Mouse (Mus musculus) intestine, embryonic 15.5 days (tissue): ENCODE data around the gene Wdr81. TPM values are rescaled to one million over a fixed set of nuclear protein-coding genes. Genes with fewer than 3 reads are reported as not detected.

Source experiments
- ATAC-seq: fragments of 200-750 bp; cut with Nextera tagmentation; 2 replicates; pipeline ENCODE4 v1.8.0; 2017; ENCODE audit warnings: moderate TSS enrichment, moderate library complexity
- H3K27ac ChIP-seq: fragments of 300-500 bp; sonication (generic); 2 replicates; pipeline ENCODE4 v1.5.1; 2015; ENCODE audit warnings: mild to moderate bottlenecking, inconsistent platforms
- H3K27me3 ChIP-seq: fragments of 300-500 bp; sonication (generic); replicated peaks from 2 replicates; pipeline ENCODE4 v1.6.1; 2015; ENCODE audit warnings: inconsistent platforms
- H3K36me3 ChIP-seq: fragments of 300-500 bp; sonication (generic); 2 replicates; pipeline ENCODE4 v1.6.1; 2015; ENCODE audit warnings: inconsistent platforms
- H3K4me1 ChIP-seq: fragments of 300-500 bp; sonication (generic); replicated peaks from 2 replicates; pipeline ENCODE4 v1.6.1; 2015; ENCODE audit warnings: inconsistent platforms
- H3K4me2 ChIP-seq: fragments of 300-500 bp; sonication (generic); replicated peaks from 2 replicates; pipeline ENCODE4 v1.6.1; 2015; ENCODE audit warnings: mild to moderate bottlenecking, inconsistent platforms
- H3K4me3 ChIP-seq: fragments of 300-500 bp; sonication (generic); replicated peaks from 2 replicates; pipeline ENCODE4 v1.5.1; 2015; ENCODE audit warnings: inconsistent platforms
- H3K9ac ChIP-seq: fragments of 300-500 bp; sonication (generic); 2 replicates; pipeline ENCODE4 v1.6.1; 2015; ENCODE audit warnings: inconsistent platforms
- H3K9me3 ChIP-seq: fragments of 300-500 bp; sonication (generic); 2 replicates; pipeline ENCODE4 v1.6.1; 2016; ENCODE audit warnings: inconsistent platforms
- WGBS: fragments of 180-500 bp; shearing (Covaris S2); methylation state at CpG from one replicate; pipeline ENCODE4 v1.1.7; 2015; 5-methylcytosine and 5-hydroxymethylcytosine counted together
- polyA plus RNA-seq: library from polyadenylated mRNA; unstranded; fragments of >200 nt; fragmentation: Nextera tagmentation; extraction: Ambion mirVana; gene quantifications from 2 replicates; pipeline ENCODE4 v1.2.1, GENCODE M21; 2015

The Wdr81 gene
- polyA plus RNA-seq, 1 experiment from 2014 or later: 6.1 TPM

- peak overlapping the region; percentile 73 for H3K9ac ChIP-seq
- H3K27me3 ChIP-seq: no peaks in the 10 kb centered on the region
- ATAC-seq: peak; percentile 81
- peak overlapping the region; percentile 91 for H3K4me2 ChIP-seq
- H3K4me3 ChIP-seq: peak overlapping the region; percentile 52
- 18% methylated on average over 19 of the region's 19 CpGs for WGBS
- H3K4me1 ChIP-seq: peaks cover 23% of the 10 kb centered on the region
- H3K36me3 ChIP-seq: peaks cover 6% of the 10 kb centered on the region; the same call in 1 of the 2 replicates
- H3K27ac ChIP-seq: 0 out of 2 replicates have a peak overlapping the region, but pooled peaks have one; percentile 37
- no peaks in the 10 kb centered on the region for H3K9me3 ChIP-seq
Observed at GRCm38 (mm10) chr11:75467512-75468215, 13.1 kb upstream of the Wdr81 start.

GRCm38 (mm10) chr11:75466731-75467505, 12.4 kb upstream of the Wdr81 start:
- Histone ChIP-seq H3K4me1 (peaks cover 31% of the 10 kb centered on the region), H3K4me3 (no peak overlapping the region), H3K36me3 (peaks cover 6% of the 10 kb centered on the region; the same call in 1 of the 2 replicates), H3K9ac (no peak overlapping the region), H3K9me3 (no peaks in the 10 kb centered on the region), H3K4me2 (no peak overlapping the region), H3K27me3 (no peaks in the 10 kb centered on the region), H3K27ac (no peak overlapping the region)
- no peak for ATAC-seq
- WGBS: 97% methylated on average over 4 of the region's 4 CpGs

GRCm38 (mm10) chr11:75465051-75465450, 10.5 kb upstream of the Wdr81 start:
- H3K27ac ChIP-seq: no peak overlapping the region
- H3K27me3 ChIP-seq: no peaks in the 10 kb centered on the region
- ATAC-seq: no peak
- H3K4me3 ChIP-seq: no peak overlapping the region
- peaks cover 6% of the 10 kb centered on the region; the same call in 1 of the 2 replicates for H3K36me3 ChIP-seq
- H3K9me3 ChIP-seq: no peaks in the 10 kb centered on the region
- 88% methylated on average over 6 of the region's 6 CpGs for WGBS
- peaks cover 34% of the 10 kb centered on the region for H3K4me1 ChIP-seq
- no peak overlapping the region for H3K4me2 ChIP-seq
- H3K9ac ChIP-seq: no peak overlapping the region

- 83% methylated on average over 6 of the region's 6 CpGs for WGBS
- no peak overlapping the region for H3K4me3 ChIP-seq
- H3K4me2 ChIP-seq: no peak overlapping the region
- ATAC-seq: no peak
- H3K27me3 ChIP-seq: no peaks in the 10 kb centered on the region
- peaks cover 6% of the 10 kb centered on the region; the same call in 1 of the 2 replicates for H3K36me3 ChIP-seq
- no peak overlapping the region for H3K27ac ChIP-seq
- H3K9me3 ChIP-seq: no peaks in the 10 kb centered on the region
- peaks cover 40% of the 10 kb centered on the region for H3K4me1 ChIP-seq
- no peak overlapping the region for H3K9ac ChIP-seq
Observed at GRCm38 (mm10) chr11:75464417-75464816, 9.9 kb upstream of the Wdr81 start.

- Histone ChIP-seq H3K9me3 (no peaks in the 10 kb centered on the region), H3K27me3 (no peaks in the 10 kb centered on the region), H3K4me1 (peaks cover 41% of the 10 kb centered on the region), H3K36me3 (peaks cover 6% of the 10 kb centered on the region; the same call in 1 of the 2 replicates), H3K27ac (peak overlapping the region; percentile 41; the same call in 1 of the 2 replicates), H3K9ac (no peak overlapping the region), H3K4me2 (peak overlapping the region; percentile 91), H3K4me3 (no peak overlapping the region)
- ATAC-seq: no peak
- WGBS: 57% methylated on average over 4 of the region's 4 CpGs
Observed at GRCm38 (mm10) chr11:75463624-75464023, 9.1 kb upstream of the Wdr81 start.

- Histone ChIP-seq H3K9ac (peak overlapping the region; percentile 49; the same call in 1 of the 2 replicates), H3K4me3 (peak overlapping the region; percentile 65), H3K27ac (peak overlapping the region; percentile 91), H3K9me3 (no peaks in the 10 kb centered on the region), H3K36me3 (peaks cover 6% of the 10 kb centered on the region; the same call in 1 of the 2 replicates), H3K4me2 (peak overlapping the region; percentile 91), H3K27me3 (no peaks in the 10 kb centered on the region), H3K4me1 (peaks cover 34% of the 10 kb centered on the region)
- ATAC-seq: peak; percentile 70
- 2% methylated on average over 9 of the region's 9 CpGs for WGBS
Observed at GRCm38 (mm10) chr11:75462865-75463336, 8.4 kb upstream of the Wdr81 start.

GRCm38 (mm10) chr11:75462253-75462783, 7.8 kb upstream of the Wdr81 start:
- H3K9me3 ChIP-seq: no peaks in the 10 kb centered on the region
- peak overlapping the region; percentile 49 for H3K9ac ChIP-seq
- H3K27ac ChIP-seq: peak overlapping the region; percentile 91
- 2% methylated on average over 15 of the region's 16 CpGs for WGBS
- H3K4me2 ChIP-seq: peak overlapping the region; percentile 91
- H3K4me1 ChIP-seq: peaks cover 30% of the 10 kb centered on the region
- no peaks in the 10 kb centered on the region for H3K27me3 ChIP-seq
- H3K4me3 ChIP-seq: peak overlapping the region; percentile 65
- peak; percentile 43 for ATAC-seq
- H3K36me3 ChIP-seq: peaks cover 6% of the 10 kb centered on the region; the same call in 1 of the 2 replicates

GRCm38 (mm10) chr11:75461743-75462252, 7.3 kb upstream of the Wdr81 start:
- under 1% methylated on average over 28 of the region's 30 CpGs for WGBS
- Histone ChIP-seq H3K4me2 (peak overlapping the region; percentile 91), H3K9me3 (no peaks in the 10 kb centered on the region), H3K36me3 (peaks cover 6% of the 10 kb centered on the region; the same call in 1 of the 2 replicates), H3K4me3 (peak overlapping the region; percentile 65), H3K27ac (peak overlapping the region; percentile 91), H3K4me1 (peaks cover 30% of the 10 kb centered on the region), H3K9ac (peak overlapping the region; percentile 49), H3K27me3 (no peaks in the 10 kb centered on the region)
- ATAC-seq: peak; percentile 11; the same call in 1 of the 2 replicates

- Histone ChIP-seq H3K9ac (peak within 1 kb of the TSS; percentile 49), H3K9me3 (no peaks in the 10 kb centered on the region), H3K27ac (peak within 1 kb of the TSS; percentile 96), H3K4me3 (peak within 1 kb of the TSS; percentile 65), H3K4me1 (peaks cover 30% of the 10 kb centered on the region), H3K36me3 (peaks cover 6% of the 10 kb centered on the region; the same call in 1 of the 2 replicates), H3K4me2 (peak within 1 kb of the TSS; percentile 91), H3K27me3 (no peaks in the 10 kb centered on the region)
- peak; percentile 92 for ATAC-seq
- WGBS: under 1% methylated on average over 46 of the region's 46 CpGs
Observed at GRCm38 (mm10) chr11:75460844-75461742, 6.6 kb upstream of the Wdr81 start, which contains the start of gene Tlcd2. TSS of gene Tlcd2 (plus strand) at chr11:75461715.

GRCm38 (mm10) chr11:75460103-75460843, 5.8 kb upstream of the Wdr81 start:
- Histone ChIP-seq H3K4me3 (peak overlapping the region; percentile 65), H3K4me2 (peak overlapping the region; percentile 69), H3K9ac (peak overlapping the region; percentile 48), H3K27me3 (no peaks in the 10 kb centered on the region), H3K4me1 (peaks cover 30% of the 10 kb centered on the region), H3K9me3 (no peaks in the 10 kb centered on the region), H3K27ac (peak overlapping the region; percentile 96), H3K36me3 (0 out of 2 replicates have a peak, but pooled peaks cover 2% of the 10 kb centered on the region)
- peak; percentile 52 for ATAC-seq
- WGBS: 4% methylated on average over 19 of the region's 19 CpGs
